Mouse (Mus musculus) heart, embryonic 10.5 days (tissue): Measurements from ENCODE around the gene Zscan29. TPM values are rescaled to one million over a fixed set of nuclear protein-coding genes. Genes with fewer than 3 reads are reported as not detected.

ENCODE experiments used
- DNase-seq: peaks from one replicate; pipeline ENCODE4 v3.0.0-alpha.2; 2017; ENCODE audit warnings: low spot score
- H3K27ac ChIP-seq: fragments of 300-500 bp; sonication (generic); 2 replicates; pipeline ENCODE4 v1.5.1; 2016; ENCODE audit warnings: mild to moderate bottlenecking
- H3K27me3 ChIP-seq: fragments of 300-500 bp; sonication (generic); 2 replicates; pipeline ENCODE4 v1.6.1; 2016; ENCODE audit warnings: mild to moderate bottlenecking; ENCODE audit not compliant: poor library complexity, insufficient read depth, severe bottlenecking
- H3K36me3 ChIP-seq: fragments of 300-500 bp; sonication (generic); 2 replicates; pipeline ENCODE4 v1.6.1; 2016; ENCODE audit warnings: mild to moderate bottlenecking, moderate library complexity
- H3K4me1 ChIP-seq: fragments of 300-500 bp; sonication (generic); 2 replicates; pipeline ENCODE4 v1.6.1; 2016; ENCODE audit warnings: mild to moderate bottlenecking
- H3K4me3 ChIP-seq: fragments of 300-500 bp; sonication (generic); 2 replicates; pipeline ENCODE4 v1.5.1; 2016; ENCODE audit warnings: mild to moderate bottlenecking, moderate library complexity
- H3K9me3 ChIP-seq: fragments of 300-500 bp; sonication (generic); 2 replicates; pipeline ENCODE4 v1.6.1; 2016; ENCODE audit warnings: mild to moderate bottlenecking, moderate library complexity
- WGBS: fragments of 180-500 bp; shearing (Covaris S2); methylation state at CpG from one replicate; pipeline ENCODE4 v1.1.7; 2016; 5-methylcytosine and 5-hydroxymethylcytosine counted together
- polyA plus RNA-seq: library from polyadenylated mRNA; unstranded; fragments of >200 nt; fragmentation: Nextera tagmentation; extraction: Ambion mirVana; gene quantifications from 2 replicates; pipeline ENCODE4 v1.2.1, GENCODE M21; 2016

Zscan29 gene
- polyA plus RNA-seq, 1 experiment from 2014 or later, result 7.4 TPM

GRCm38 (mm10) chr2:121119260-121119659 is 51.7 kb downstream of the Zscan29 start:
- Histone ChIP-seq H3K4me1 (no peaks in the 10 kb centered on the region), H3K4me3 (no peak overlapping the region), H3K27ac (no peak overlapping the region), H3K36me3 (no peaks in the 10 kb centered on the region), H3K27me3 (no peaks in the 10 kb centered on the region), H3K9me3 (no peaks in the 10 kb centered on the region)
- WGBS, result 75% methylated on average over 3 of the region's 3 CpGs
- DNase-seq, result no peak

DNA sequence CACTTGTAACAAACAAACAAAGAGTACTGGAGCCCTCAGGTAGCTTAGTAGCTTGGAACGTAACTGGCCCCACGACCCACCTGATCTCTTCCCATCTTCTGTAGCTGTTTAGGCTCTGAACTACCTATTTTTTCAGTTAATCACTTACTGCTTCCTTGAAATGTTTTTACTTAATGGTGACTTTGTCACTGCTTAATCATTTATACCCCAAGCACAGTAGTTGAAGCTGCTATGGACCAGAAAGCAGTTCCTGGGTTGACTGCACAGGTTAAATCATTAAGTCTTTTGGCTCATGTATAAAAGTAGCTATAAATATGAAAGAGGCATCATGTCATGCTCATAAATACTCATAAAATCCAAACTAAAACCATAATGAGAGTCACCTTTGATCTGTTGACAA is 55.5 kb downstream of the Zscan29 start:
- H3K9me3 ChIP-seq, result no peaks in the 10 kb centered on the region
- H3K27ac ChIP-seq, result no peak overlapping the region
- peaks cover 1% of the 10 kb centered on the region for H3K4me1 ChIP-seq
- H3K27me3 ChIP-seq, result no peaks in the 10 kb centered on the region
- no peak overlapping the region for H3K4me3 ChIP-seq
- 86% methylated on average over 2 of the region's 2 CpGs for WGBS
- DNase-seq, result no peak
- H3K36me3 ChIP-seq, result no peaks in the 10 kb centered on the region

DNA sequence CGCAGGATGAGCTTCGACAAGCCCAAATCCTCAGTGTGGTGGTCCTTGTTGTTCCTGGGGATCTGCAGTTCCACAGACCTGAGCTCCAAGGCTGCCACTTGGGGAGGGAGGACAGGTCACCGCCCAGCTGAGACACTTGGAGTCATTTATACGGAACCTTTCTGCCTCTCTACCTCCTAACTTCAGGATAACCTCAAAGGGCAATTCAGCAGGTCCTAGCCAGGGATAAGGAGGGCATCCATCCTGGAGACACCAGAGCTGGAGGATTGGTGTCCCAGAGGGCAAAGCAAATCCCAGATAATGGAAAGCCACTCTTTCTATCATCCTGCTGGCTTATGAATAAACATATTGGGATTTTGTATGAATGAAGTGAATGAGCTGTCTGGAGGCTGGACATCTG is 61.2 kb downstream of the Zscan29 start, which contains the start of gene Tgm7:
Tgm7 (minus strand) TSS at position 101 of the 400 bp plus-strand sequence.
- WGBS, result 81% methylated on average over 4 of the region's 4 CpGs
- Histone ChIP-seq H3K27me3 (no peaks in the 10 kb centered on the region), H3K4me1 (peaks cover 4% of the 10 kb centered on the region), H3K36me3 (no peaks in the 10 kb centered on the region), H3K9me3 (no peaks in the 10 kb centered on the region), H3K4me3 (no peak within 1 kb of the TSS), H3K27ac (no peak within 1 kb of the TSS)
- DNase-seq, result no peak

Other genes starting within 250 kb of the Zscan29 start
- gene Ubr1, start 200.4 kb downstream of the Zscan29 start, polyA plus RNA-seq, result 22.6 and 22.7 TPM in 2 replicates
- gene Tmem62, start 194.1 kb downstream of the Zscan29 start, polyA plus RNA-seq, result 3.3 and 3.4 TPM in 2 replicates
- gene Ccndbp1, start 162.7 kb downstream of the Zscan29 start, polyA plus RNA-seq, result 33.3 and 35.3 TPM in 2 replicates
- 19.1 and 21.1 TPM in 2 replicates for gene Epb42, start 134.1 kb downstream of the Zscan29 start, polyA plus RNA-seq
- not detected in 2 replicates for gene Tgm5, start 85.3 kb downstream of the Zscan29 start, polyA plus RNA-seq
- not detected in 2 replicates for gene Tgm7, start 61.3 kb downstream of the Zscan29 start, polyA plus RNA-seq
- 14.4 and 14.5 TPM in 2 replicates for gene Adal, start 30.7 kb downstream of the Zscan29 start, polyA plus RNA-seq
- gene Lcmt2, start 30.5 kb downstream of the Zscan29 start, polyA plus RNA-seq, result 16.6 and 19.4 TPM in 2 replicates
- gene Tubgcp4, start 471 bp downstream of the Zscan29 start, polyA plus RNA-seq, result 50.0 and 57.3 TPM in 2 replicates
- gene Trp53bp1, start 100.3 kb upstream of the Zscan29 start, polyA plus RNA-seq, result 75.0 and 81.9 TPM in 2 replicates
- 5.2 and 5.5 TPM in 2 replicates for gene Map1a, start 118.5 kb upstream of the Zscan29 start, polyA plus RNA-seq
- gene Ppip5k1, start 184.3 kb upstream of the Zscan29 start, polyA plus RNA-seq, result 11.7 and 12.2 TPM in 2 replicates
- gene Ckmt1, start 186.6 kb upstream of the Zscan29 start, polyA plus RNA-seq, result 0.16 and 0.63 TPM in 2 replicates
- not detected in 2 replicates for gene Strc, start 216.0 kb upstream of the Zscan29 start, polyA plus RNA-seq
- 736 and 829 TPM in 2 replicates for gene Pdia3, start 242.7 kb upstream of the Zscan29 start, polyA plus RNA-seq
- 2.8 and 3.1 TPM in 2 replicates for gene Catsper2, start 242.7 kb upstream of the Zscan29 start, polyA plus RNA-seq